Mouse (Mus musculus) T-cell, adult 2 months (primary cell): ENCODE measurements at regions not wholly inside any gene's neighbourhood (a gene's known extent, or its start where the extent isn't known, plus 50 kb on each side); places are given as distances from the start of the nearest gene placed in this dataset.

Experiments used
- DNase-seq: peaks from one replicate; pipeline ENCODE4 v3.0.0; 2022; ENCODE audit warnings: low spot score

DNA sequence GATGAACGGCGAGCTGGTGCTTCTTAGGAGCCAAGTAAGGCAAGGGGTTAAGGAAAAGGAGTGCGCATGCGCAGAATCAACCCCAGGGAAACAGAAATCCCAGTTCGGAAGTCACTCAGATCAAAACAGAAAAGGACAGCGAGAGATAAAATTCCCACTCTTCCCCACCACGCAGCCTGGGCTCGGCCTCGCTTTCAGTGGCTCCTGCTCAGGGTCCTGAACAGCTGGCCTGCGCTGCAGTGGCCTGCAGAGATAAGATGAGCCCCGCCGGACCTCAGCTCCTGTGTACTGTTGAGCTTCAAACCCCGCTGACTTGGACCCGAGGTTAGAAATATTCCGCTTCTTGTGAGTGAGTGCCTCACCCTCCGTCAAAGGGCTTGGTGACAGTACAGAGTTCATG lies 428.3 kb downstream of the Matn1 start:
- DNase-seq = no peak

- DNase-seq = no peak
These were observed 429.0 kb downstream of the Matn1 start for GRCm38 (mm10) chr4:131373172-131373571.

DNA sequence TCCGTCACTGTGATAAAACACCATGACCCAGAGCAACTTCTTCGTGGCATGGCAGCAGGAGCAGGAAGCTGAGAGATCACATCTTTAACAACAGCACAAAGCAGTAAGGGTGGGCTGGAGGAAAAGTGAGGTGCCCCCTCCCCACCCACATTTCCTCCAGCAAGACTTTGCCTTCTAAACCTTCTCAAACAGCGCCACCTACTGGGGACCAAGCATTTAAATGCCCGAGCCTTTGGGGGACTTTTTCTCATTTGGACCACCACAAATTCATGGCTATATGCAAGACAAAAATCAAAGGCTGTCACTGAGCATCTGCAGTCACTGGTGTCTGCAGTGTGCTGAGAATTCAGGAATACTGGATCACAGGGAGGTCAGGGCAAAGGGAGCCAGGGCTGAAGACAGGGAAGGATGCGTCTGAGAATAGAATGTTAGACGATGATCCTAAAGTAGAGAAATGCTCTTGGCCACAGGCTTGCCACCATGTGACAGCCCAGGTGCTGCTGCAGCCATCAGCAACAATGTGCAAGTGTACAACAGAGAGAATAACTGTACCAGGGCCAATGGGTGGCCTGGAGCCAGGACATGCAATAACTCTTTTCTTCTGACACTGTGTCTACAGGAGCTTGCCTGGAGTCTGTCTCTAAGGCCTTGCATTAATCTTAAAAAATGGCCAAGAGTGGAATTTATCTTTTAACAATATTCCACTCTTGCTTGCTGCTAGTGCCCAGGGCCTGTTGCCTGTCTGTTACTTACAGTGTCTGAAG lies 430.5 kb downstream of the Matn1 start:
- no peak for DNase-seq

DNA sequence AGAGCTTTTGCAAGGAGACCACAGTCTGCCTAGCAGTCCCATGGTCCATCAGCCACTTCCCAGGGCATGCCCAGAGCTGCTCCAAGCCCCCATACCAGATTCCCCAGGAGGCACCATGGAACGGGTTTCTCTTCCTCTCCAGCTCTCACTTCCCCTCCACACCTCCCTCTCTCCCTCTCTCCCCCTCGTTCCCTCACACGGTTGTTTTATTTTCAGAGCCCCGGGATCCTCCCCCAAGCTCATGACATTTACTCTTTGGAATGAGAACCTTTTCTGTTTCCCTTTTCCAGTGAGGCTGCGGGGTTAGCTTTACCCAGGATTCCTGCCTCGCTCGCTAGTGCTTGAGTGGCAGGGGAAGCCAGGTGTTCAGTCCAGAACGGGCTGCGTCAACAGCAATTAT lies 436.9 kb downstream of the Matn1 start:
- DNase-seq = no peak

GRCm38 (mm10) chr4:131381529-131381928 lies 437.3 kb downstream of the Matn1 start:
- DNase-seq = no peak

GRCm38 (mm10) chr4:131383862-131384261 lies 439.7 kb downstream of the Matn1 start:
- DNase-seq = no peak

- no peak for DNase-seq
These were observed 442.8 kb downstream of the Matn1 start for GRCm38 (mm10) chr4:131386961-131387360.

DNA sequence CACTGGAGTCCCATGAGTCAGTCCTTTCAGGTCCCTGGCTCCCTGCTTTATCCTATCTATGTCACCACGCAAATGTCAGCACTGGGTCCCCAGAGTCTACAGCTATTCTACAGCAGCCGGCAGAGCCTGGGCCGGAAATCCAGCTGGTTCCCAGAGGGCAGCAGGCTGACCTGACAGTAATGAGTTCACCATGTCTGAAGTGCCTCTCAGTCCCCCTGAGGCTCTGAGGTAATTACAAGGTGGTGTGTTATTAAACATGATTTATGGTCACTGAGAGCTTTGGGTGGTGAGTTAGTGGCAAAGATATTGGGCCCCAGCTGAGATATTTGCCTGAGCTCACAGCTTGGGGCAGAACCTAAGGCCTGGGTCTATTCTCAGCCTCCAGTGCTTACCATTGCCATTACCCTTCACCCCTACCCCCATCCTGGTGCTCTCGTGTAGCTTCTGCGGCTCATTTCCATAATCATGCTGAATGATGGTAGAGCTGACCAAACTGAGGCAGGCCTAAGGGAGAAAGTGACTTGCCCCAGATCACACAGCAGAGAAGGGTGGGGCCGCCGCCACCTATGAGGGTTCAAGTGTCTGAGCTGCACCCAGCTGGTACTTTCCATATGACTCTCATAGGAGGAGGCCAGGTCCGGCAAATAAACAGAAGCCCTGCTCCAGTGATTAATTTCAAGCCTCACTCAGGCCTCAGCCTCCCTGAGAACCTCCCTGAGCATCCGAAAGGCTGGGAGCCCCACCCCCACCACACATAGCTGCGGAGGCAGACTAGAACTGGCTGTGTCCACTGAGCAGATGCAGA lies 446.8 kb downstream of the Ptpru start:
- no peak for DNase-seq

DNA sequence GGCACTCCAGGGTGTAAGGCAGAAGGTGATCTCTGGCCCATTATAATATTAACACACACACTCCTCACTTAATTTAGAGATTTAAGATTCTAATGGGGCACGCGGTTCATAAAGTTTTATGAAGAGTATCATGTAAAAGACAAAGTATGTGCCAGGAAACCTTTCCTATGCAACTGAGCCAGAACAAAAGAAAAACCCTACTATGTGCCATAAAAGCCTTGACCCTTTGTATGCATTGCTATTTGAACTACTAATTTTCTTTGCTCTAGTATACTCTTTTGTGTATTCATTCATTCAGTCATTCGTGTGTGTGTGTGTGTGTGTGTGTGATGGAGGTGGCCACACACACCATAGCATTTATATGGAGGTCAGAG lies 446.2 kb downstream of the Ptpru start:
- no peak for DNase-seq

DNA sequence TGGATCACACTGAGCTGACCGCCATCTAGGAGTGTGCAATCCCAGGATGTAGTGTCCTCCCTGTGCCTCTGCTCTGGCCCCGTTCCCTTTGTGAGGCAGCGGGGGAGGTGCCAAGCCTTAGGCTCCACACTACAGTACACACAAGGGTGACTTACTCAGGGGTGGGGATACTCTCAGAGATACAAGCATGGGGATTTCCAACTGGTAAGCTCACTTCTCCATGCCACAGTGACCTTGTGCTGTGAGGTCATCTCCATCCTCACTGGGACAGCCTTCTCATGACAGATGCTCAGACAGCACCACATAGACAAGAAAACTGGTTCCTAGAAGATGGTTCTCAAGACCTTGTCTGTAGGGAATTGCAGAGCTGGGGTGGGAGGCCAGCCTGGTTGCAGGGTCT lies 445.6 kb downstream of the Ptpru start:
- DNase-seq = no peak

GRCm38 (mm10) chr4:131396226-131396840 lies 441.8 kb downstream of the Ptpru start:
- no peak for DNase-seq

DNA sequence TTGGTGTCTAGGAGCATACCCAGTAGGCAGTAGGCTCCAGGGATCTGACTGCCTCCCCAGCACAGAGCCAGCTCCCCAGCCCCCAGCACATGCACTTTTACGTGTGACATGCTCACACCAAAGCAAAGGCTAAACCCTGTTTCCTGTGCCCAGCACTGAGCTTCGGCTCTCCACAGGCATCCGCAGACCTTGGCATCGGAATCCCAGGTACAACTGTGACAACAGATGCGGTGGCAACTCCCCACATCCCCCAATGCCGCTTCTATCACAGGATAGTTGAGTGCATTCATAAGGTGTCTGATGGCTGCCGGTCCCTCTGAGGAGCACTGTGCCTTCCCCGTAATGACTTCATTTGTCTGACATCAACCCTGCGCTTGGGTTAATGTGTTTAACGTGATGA lies 440.9 kb downstream of the Ptpru start:
- no peak for DNase-seq

- DNase-seq = no peak
These were observed 437.3 kb downstream of the Ptpru start for GRCm38 (mm10) chr4:131400756-131401155.

- DNase-seq = no peak
These were observed 436.8 kb downstream of the Ptpru start for GRCm38 (mm10) chr4:131401255-131401654.

GRCm38 (mm10) chr4:131405376-131406017 lies 432.6 kb downstream of the Ptpru start:
- DNase-seq = no peak

DNA sequence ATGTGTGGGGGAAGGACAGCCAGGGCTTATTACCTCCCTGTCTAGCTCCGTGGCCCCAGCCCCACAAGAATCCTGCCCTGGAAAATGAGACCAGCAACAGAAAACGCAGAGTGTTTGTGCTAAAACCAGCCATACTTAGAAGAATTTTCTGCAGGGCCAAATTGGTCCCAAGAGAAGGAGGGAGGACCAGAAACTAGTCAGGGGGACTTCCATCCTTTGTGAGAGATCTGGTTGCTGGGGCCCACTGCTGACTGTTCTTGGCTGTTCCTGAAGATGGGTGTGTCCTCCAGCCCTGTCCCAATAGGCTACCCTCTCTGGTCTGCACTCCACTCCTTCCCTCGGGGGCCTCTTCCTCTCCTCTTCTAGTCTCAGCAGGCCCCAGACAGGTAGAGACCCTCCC lies 430.6 kb downstream of the Ptpru start:
- DNase-seq = no peak

DNA sequence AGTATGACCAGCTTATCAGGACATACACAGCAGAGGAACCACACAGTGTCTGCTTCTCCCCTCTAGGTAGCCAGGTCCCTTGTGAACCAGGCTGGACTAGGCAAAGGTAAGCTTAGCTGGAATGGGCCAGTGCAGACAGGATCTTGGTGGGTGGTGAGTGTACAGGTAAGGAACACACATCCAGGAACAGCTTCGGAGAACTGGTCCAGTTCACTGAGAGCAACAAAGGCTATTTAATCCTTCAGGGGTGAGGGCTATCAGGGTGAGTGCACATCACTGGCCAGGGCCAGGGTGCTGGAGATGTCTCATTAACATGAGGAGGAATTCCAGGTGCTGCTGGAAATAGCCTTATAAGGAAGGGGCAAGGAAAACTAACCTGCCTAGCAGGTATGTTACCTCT lies 429.4 kb downstream of the Ptpru start:
- no peak for DNase-seq

GRCm38 (mm10) chr4:131409805-131410204 lies 428.3 kb downstream of the Ptpru start:
- no peak for DNase-seq

- DNase-seq = no peak
These were observed 426.2 kb downstream of the Ptpru start for GRCm38 (mm10) chr4:131411936-131412335.

DNA sequence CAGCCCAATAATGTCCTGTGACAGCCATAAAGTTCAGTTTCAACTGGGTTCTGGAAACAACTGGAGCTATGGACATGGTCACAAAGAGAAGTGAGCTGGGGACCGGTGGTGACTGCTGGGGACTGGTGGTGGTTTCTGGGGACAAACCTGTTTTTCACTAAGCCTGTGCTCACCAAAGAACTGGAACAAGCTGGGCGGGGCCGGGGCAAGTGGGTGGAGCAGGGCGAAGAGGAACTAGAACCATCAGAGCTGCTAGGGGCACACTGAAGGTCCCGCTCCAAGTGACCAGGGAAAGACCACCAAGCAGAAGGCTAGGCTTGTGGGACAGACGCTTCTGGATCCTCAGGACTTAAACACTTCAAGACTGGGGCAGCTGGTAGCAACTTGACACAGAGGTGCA lies 424.7 kb downstream of the Ptpru start:
- DNase-seq = no peak

- no peak for DNase-seq
These were observed 422.6 kb downstream of the Ptpru start for GRCm38 (mm10) chr4:131415453-131415852.

- DNase-seq = no peak
These were observed 421.9 kb downstream of the Ptpru start for GRCm38 (mm10) chr4:131416209-131416608.
